Mouse (Mus musculus) G1E-ER4 (cell line): Measurements from ENCODE around the gene Alg1. TPM values are rescaled to one million over a fixed set of nuclear protein-coding genes. Genes with fewer than 3 reads are reported as not detected.

Experiments used
- GATA1 ChIP-seq: IDR thresholded peaks from one replicate; pipeline ENCODE4 v1.8.0; 2012; ENCODE audit warnings: low read length, inconsistent platforms
- polyA plus RNA-seq: library from polyadenylated mRNA; stranded (reverse); fragments of >175 nt; gene quantifications from 2 replicates; pipeline ENCODE4 v1.2.3, GENCODE M21; 2012

The Alg1 gene
- polyA plus RNA-seq, 1 experiment, result 4.3 TPM

GRCm38 (mm10) chr16:5222140-5222539, 11.3 kb upstream of the Alg1 start, which contains the start of gene AU021092:
AU021092 (minus strand) TSS chr16:5222299.
- TF ChIP-seq GATA1, result no peak

DNA sequence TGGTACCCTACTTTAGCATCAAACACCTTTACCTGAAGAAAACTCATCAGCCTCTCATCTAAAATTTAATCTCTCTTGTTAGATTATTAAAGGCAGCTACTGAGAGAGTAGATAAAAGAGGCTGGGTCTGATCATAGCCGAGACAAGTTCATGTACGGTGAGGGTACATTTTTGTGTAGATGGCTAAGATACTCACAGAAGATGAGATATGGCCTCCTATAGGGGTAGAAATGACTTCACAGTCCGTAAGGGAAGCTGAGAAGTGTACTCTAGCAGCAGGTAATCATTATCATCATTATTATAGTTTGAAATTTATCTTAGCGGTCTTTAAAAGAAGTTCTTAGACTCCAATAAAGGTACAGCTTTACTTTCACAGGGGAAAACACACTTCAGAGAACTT, 439 bp upstream of the Alg1 start:
- no peak for TF ChIP-seq GATA1

- no peak for TF ChIP-seq GATA1
Observed at GRCm38 (mm10) chr16:5242355-5242754, 8.9 kb downstream of the Alg1 start.

DNA sequence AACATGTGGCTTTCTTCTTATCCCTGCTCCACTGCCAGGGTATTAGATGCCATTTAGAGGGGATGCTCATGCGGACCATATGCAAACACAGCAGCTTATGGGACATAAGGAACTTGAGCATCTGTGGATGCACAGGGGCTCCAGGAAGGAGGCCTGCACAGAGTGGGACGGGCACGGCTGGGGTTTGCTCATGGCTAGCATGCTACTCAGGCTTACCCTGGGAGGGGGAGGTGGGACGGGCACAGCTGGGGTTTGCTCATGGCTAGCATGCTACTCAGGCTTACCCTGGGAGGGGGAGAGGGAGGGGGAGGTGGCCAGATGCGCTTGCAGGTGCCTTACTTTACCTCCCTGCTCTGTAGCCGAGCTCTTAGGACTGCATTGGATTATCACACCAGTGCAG, 9.5 kb downstream of the Alg1 start:
- TF ChIP-seq GATA1, result no peak

- no peak for TF ChIP-seq GATA1
Observed at GRCm38 (mm10) chr16:5244411-5244810, 11.0 kb downstream of the Alg1 start.

DNA sequence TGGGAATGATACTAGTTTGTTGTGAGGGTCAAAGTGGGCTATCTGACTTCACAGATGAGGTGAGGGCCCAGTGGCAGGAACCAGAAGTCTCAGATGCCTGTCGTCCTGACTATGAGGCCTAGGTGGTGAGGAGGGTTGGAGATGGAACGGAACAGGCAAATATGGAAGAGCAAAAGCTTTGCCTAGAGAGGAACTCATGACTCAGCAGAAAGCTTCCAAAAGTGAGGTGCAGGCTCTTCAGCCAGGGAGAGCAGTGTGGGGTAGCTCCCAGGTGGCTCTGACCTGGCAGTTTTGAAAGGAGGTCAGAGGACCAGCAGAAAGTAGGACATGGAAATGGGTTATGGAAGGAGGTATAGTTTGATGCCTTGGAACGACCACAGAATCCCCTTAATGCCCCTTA, 17.5 kb downstream of the Alg1 start:
- no peak for TF ChIP-seq GATA1

DNA sequence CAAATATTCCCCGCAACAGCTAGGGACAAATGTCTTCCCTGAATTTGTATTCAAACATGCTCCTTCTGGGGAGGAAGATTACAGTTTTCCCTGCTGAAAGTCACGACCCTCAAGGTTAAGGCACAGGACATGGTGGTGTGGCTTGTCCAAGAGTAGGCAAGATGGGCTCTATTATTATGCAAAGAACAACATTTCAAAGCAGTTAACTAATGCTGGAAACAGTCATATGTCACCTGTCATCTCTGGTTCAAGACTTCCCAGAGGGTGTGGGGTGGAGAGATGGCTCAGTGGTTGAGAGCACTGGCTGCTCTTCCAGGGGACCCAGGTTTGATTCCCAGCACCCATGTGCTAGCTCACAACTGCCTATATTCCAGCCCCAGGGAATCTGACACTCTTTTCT, 18.8 kb downstream of the Alg1 start:
- TF ChIP-seq GATA1, result no peak

DNA sequence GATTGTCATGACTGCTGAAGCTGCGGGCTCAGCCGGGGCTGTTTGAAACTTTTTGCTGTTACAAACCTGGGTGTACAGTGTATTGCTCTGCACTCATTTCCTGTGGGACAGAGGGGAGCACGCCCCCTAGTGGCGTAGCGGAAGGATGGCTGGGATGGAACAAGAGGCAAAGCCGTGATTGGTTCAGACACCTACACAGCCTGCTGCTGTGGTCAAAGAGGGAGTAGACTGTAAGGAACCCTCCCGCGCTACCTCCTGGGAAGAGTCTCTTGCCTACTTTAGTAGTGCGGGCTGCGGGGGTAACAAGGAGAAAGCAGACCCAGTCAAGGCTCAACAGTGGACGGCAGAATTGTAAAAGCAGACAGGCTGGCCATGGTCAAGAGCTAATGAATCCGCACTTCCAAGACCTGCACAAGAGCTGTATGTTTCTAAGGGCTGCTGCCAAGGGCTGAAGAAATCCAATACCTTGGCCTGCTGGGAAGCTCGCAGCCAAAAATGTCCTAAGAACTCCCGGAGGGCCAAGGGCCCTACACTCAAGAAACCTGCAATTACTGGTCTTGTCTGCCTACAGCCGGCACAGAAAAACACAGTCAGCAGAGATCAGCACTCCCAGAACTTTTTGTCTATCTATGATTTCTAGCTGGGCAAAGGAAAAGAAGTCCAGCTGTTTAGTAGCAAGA, 21.1 kb downstream of the Alg1 start:
- TF ChIP-seq GATA1, result no peak

DNA sequence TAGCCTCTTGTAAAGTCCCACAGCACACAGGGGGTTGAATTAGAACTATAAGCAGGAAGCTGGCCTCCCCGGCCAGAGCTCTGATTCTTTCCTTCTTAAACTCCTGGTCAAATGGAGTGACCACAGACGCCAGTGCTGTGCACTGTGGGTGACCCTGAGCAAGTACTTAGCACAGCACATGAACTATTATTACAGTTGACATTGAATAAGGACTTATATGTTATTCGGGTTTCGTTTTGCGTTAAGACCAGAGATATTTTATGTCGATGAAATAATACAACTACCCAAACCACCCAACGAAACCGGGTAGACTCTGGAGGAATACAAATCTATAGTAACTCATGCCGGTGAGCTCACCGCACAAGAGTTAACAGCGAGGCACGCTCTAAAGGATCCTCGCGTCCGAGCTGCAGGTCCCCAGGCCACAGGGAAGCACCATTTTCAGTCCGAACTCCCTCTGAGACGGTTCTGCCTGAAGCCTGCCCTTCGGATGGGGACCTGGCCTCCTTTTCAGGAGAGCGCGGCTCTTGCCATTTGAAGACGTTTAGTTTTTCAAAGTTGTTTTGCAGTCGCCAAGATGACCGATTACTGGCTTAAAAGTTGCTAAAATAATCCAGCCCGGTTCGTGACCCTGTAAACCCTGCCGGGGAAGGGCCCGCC, 21.8 kb downstream of the Alg1 start:
- no peak for TF ChIP-seq GATA1

DNA sequence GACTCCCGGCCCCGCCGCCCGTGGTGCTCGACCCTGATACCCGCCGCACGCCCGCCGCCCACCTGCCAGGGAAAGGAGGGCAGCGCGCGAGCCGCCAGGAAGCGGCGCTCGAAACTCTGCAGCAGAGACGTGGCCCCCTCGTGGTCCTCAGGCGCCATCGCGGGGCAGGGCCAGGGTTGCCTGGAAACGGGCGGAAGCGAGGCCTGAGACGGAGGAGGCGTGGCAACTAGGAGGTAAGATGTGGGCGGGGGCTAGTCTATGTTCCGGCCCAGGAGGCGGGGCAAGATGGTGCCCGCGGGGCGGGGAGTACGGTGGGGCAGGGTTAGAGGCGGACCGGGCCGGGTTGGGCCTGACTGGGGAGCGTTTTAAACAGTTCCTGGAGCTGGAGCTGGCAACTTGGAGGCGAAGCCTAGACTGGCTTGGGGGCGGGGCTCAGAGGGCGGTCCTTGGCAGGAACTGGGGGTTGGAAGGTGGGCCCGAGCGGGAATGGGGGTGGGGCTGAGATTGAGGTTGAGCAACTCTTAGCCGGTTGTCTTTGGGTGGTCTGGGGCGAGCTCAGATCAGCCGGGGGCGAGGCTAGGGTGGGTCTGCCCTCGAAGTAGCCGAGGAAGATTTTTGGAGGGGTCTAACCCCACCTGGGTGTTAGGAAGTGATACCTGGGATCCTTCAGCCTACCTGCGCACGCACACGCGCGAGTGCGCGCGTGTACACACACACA, 22.5 kb downstream of the Alg1 start, which contains the start of gene Eef2kmt:
Eef2kmt (minus strand) TSS at position 205 of the 718 bp plus-strand sequence.
- no peak for TF ChIP-seq GATA1

DNA sequence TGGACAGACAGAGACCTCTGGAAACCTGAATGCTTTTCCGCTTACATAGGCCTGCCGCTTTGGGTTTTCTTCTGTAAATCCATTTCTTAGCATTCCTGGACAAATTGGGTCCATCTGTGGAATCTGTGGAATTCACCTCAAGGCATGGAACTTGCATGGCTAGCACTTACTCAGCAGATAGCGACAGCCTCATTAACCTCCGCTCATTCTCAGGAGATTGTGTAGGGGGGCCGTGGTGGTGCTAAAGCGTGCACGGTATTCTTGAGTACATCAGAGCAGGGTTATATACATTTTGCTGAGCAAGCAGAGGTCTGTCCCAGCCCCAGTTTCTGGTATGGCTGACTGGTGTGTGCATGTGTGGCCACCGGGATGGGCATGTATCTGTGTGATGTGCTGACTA, 29.7 kb downstream of the Alg1 start:
- no peak for TF ChIP-seq GATA1

DNA sequence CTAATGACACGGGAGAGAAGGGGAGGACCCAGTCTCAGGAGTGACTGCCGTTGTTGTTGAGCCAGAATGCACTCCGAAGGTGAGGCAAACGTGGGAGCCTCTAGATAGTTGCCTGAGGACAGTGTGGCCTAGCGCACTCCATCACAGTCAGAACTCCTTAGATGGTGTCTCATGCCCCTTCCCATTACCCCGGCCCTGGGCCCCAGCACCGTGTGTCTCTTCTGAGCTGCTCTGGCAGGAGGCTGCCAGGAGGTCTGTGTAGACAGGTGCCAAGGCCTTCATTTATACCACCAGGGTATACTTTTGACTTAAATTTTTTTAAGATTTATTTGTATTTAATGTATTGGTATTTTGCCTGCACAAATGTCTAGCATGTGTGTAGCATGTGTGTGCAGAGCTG, 30.5 kb downstream of the Alg1 start:
- TF ChIP-seq GATA1, result no peak

DNA sequence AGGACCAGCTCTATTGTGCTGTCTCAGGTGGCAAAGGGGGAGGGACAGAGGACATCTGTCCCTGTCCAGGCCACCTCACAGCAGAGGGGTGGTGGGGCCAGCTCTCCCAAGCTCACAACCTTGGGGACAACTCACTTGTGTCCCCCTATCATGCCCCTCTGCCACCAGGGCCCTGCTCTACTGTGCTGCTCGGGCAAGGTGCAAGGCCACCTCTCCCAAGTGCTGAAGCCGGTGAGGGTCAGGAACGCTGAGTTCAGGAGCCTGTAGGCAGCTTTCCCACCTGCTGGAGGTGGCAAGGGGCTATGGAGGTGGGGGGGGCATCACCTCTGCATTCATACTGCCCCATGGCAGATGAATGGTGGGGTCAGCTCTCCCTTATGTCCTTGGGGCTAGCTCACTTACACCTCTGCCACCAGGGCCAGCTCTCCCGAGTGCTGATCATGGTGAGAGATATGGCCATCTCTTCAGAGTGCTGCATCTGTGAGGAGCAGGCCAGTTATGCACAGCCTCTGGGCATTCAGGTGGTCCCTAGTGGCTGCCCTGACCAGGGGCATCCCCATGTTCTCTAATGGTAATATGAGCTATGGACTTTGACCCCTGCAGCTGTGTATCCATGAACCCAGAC, 38.1 kb downstream of the Alg1 start:
- TF ChIP-seq GATA1, result no peak

GRCm38 (mm10) chr16:5272371-5272770, 39.0 kb downstream of the Alg1 start:
- TF ChIP-seq GATA1, result no peak

GRCm38 (mm10) chr16:5279571-5280222, 46.3 kb downstream of the Alg1 start:
- no peak for TF ChIP-seq GATA1
